10 mouse cellular contexts compared by ENCODE assay signal in the genomic region with DNA sequence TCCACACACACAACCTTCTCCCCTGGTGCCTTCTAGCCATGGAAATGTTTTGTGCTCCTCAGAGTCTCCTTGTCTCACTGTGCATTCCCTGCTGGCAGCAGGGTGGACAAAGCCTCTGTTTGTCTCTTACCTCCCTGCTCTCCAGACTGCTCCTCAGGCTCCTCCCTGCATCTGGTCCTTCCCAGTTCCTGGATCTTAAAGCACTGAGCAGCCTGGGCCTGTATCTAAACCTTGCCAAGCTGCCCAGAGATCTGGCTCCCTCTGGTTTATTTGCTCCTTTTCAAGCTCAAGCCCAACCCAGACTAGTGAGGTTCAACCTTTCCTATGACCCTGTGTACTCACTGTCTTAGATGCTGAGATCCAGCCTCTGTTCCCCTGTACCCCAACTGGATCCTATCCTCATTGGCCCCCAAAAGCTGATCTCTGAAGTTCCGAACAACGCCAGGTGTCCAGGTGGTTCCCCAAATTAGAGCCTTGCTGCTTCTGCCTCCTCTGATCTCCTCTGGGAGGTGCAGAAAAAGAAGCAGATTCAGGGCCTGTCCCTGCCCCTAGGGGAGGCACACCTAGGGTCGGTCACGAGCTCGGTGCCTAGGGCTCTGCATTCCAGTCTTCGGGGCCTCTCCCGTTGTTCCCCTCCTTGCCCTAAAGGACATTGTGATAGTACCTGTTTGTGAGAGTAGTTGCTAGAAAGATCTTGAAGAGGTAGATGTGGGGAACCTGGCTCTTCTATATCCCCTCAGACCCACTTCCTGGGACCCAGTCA.
DNase-seq lines count a peak whose midpoint lies in the region; ATAC-seq and TF ChIP-seq lines count a peak whose summit lies in the region.
"Had no signal": no experiment of that assay in that cellular context is flagged by ENCODE, and none has a peak within 500 bp of the region (broad histone marks: within the 10 kb centered on the region; RNA-seq: fewer than 3 reads in every experiment).

No protein-coding gene starts in this region.

- WGBS in heart, adult 2 months = 88% methylated on average over 7 of the region's 7 CpGs
- 92% methylated on average over 7 of the region's 7 CpGs for WGBS in intestine, embryonic 16.5 days
- 90% methylated on average over 7 of the region's 7 CpGs for WGBS in intestine, postnatal 0 days
- WGBS in neural tube, embryonic 15.5 days = 96% methylated on average over 7 of the region's 7 CpGs

- H3K4me2 ChIP-seq in intestine, embryonic 16.5 days (ENCODE audit: low read depth, low read length) = no peak overlapping the region
- H3K4me2 ChIP-seq in intestine, postnatal 0 days (replicated peaks; ENCODE audit: low read depth) = no peak overlapping the region
- H3K4me2 ChIP-seq in neural tube, embryonic 15.5 days = no peak overlapping the region
- H3K4me2 ChIP-seq: hindbrain, embryonic 14.5 days; liver, embryonic 15.5 days had no signal

- H3K9me3 ChIP-seq in intestine, embryonic 16.5 days (ENCODE audit: control insufficient read depth, low read length) = no peaks in the 10 kb centered on the region
- no peaks in the 10 kb centered on the region for H3K9me3 ChIP-seq in intestine, postnatal 0 days (ENCODE audit: control insufficient read depth)
- no peaks in the 10 kb centered on the region for H3K9me3 ChIP-seq in neural tube, embryonic 15.5 days (replicated peaks)
- H3K9me3 ChIP-seq: liver, embryonic 15.5 days had no signal

- no peak for TF ChIP-seq POLR2A in heart, adult 2 months (IDR thresholded peaks at IDR 0.05; ENCODE audit: insufficient read depth, low read depth, low read length)

- no peak for ATAC-seq in intestine, embryonic 16.5 days
- no peak for ATAC-seq in intestine, postnatal 0 days
- no peak for ATAC-seq in neural tube, embryonic 15.5 days (ENCODE audit: low FRiP score)

- no peaks in the 10 kb centered on the region for H3K79me2 ChIP-seq in heart, adult 2 months (replicated peaks; ENCODE audit: control insufficient read depth, insufficient read depth, low read length)

- no peak for TF ChIP-seq CTCF in heart, adult 2 months (IDR thresholded peaks at IDR 0.05)
- TF ChIP-seq CTCF in intestine, postnatal 0 days (IDR thresholded peaks at IDR 0.05; ENCODE audit: low read depth) = no peak

- DNase-seq in heart, adult 2 months = peak in 1 of 2 experiments; percentile 17
- no peak for DNase-seq in heart, postnatal 25 days (ENCODE audit: low spot score)
- DNase-seq in brain, adult 2 months (ENCODE audit: low read depth, low spot score) = peak; percentile 79
- no peak for DNase-seq in frontal cortex, postnatal 10 days (ENCODE audit: low spot score in 2 of 2)
- DNase-seq: kidney, postnatal 14 days had no signal

- peak overlapping the region; percentile 82 for H3K27ac ChIP-seq in heart, adult 2 months
- 0 out of 2 replicates have a peak overlapping the region, but pooled peaks have one; percentile 6 for H3K27ac ChIP-seq in intestine, embryonic 16.5 days (ENCODE audit: low read length)
- no peak overlapping the region for H3K27ac ChIP-seq in intestine, postnatal 0 days (ENCODE audit: low read depth, low read length)
- H3K27ac ChIP-seq in neural tube, embryonic 15.5 days (replicated peaks) = peak overlapping the region; percentile 23; the same call in 1 of the 2 replicates
- H3K27ac ChIP-seq: hindbrain, embryonic 14.5 days; liver, embryonic 15.5 days had no signal

- H3K36me3 ChIP-seq in heart, adult 2 months (ENCODE audit: control insufficient read depth, insufficient read depth, low read length) = peaks cover 2% of the 10 kb centered on the region
- no peaks in the 10 kb centered on the region for H3K36me3 ChIP-seq in intestine, embryonic 16.5 days (ENCODE audit: control insufficient read depth, insufficient read depth, low read length)
- H3K36me3 ChIP-seq in intestine, postnatal 0 days (ENCODE audit: control insufficient read depth, insufficient read depth) = peaks cover 12% of the 10 kb centered on the region; the same call in 1 of the 2 replicates
- H3K36me3 ChIP-seq in neural tube, embryonic 15.5 days = peaks cover 13% of the 10 kb centered on the region

- no peak overlapping the region for H3K4me3 ChIP-seq in heart, adult 2 months
- no peak overlapping the region for H3K4me3 ChIP-seq in intestine, embryonic 16.5 days (ENCODE audit: low read length)
- no peak overlapping the region for H3K4me3 ChIP-seq in intestine, postnatal 0 days (ENCODE audit: low read depth, low read length)
- H3K4me3 ChIP-seq in neural tube, embryonic 15.5 days (replicated peaks) = no peak overlapping the region
- H3K4me3 ChIP-seq: liver, embryonic 15.5 days had no signal

- peaks cover 57% of the 10 kb centered on the region for H3K4me1 ChIP-seq in heart, adult 2 months (ENCODE audit: control insufficient read depth, insufficient read depth, low read length)
- H3K4me1 ChIP-seq in intestine, embryonic 16.5 days (ENCODE audit: control insufficient read depth, insufficient read depth, low read length) = peaks cover 28% of the 10 kb centered on the region
- H3K4me1 ChIP-seq in intestine, postnatal 0 days (replicated peaks; ENCODE audit: control insufficient read depth, insufficient read depth, low read length) = no peaks in the 10 kb centered on the region
- H3K4me1 ChIP-seq in neural tube, embryonic 15.5 days = peaks cover 94% of the 10 kb centered on the region

- no peak overlapping the region for H3K9ac ChIP-seq in heart, adult 2 months (ENCODE audit: low read depth, low read length)
- H3K9ac ChIP-seq in intestine, embryonic 16.5 days (ENCODE audit: low read depth, low read length) = no peak overlapping the region
- no peak overlapping the region for H3K9ac ChIP-seq in intestine, postnatal 0 days (ENCODE audit: low read depth, low read length)
- H3K9ac ChIP-seq in neural tube, embryonic 15.5 days (replicated peaks) = no peak overlapping the region
- H3K9ac ChIP-seq: hindbrain, embryonic 14.5 days; liver, embryonic 15.5 days had no signal

- H3K27me3 ChIP-seq in heart, adult 2 months (ENCODE audit: control insufficient read depth, insufficient read depth, low read length) = no peaks in the 10 kb centered on the region
- no peaks in the 10 kb centered on the region for H3K27me3 ChIP-seq in intestine, embryonic 16.5 days (replicated peaks; ENCODE audit: control insufficient read depth, insufficient read depth, low read length)
- H3K27me3 ChIP-seq in intestine, postnatal 0 days (replicated peaks; ENCODE audit: control insufficient read depth, insufficient read depth, low read length) = no peaks in the 10 kb centered on the region
- no peaks in the 10 kb centered on the region for H3K27me3 ChIP-seq in neural tube, embryonic 15.5 days (replicated peaks)
- H3K27me3 ChIP-seq: liver, embryonic 15.5 days had no signal

- no peak for TF ChIP-seq EP300 in heart, adult 2 months (IDR thresholded peaks at IDR 0.05; ENCODE audit: insufficient read depth, low read depth, low read length)

- intact Hi-C loops in heart, adult 2 months (cut with DNase I) = no loop called here
- intact Hi-C loops in heart, postnatal 25 days (cut with DNase I) = no loop called here
